Mouse (Mus musculus) kidney, adult 2 months (tissue): ENCODE data around the gene 4930519P11Rik.

Experiments used
- CTCF ChIP-seq: fragments of 200-500 bp; conservative IDR thresholded peaks from 2 replicates; pipeline ENCODE4 v1.5.1; 2011; ENCODE audit warnings: low read depth, mild to moderate bottlenecking, control low read depth, low read length, moderate library complexity, mixed read lengths; ENCODE audit not compliant: insufficient read depth, insufficient read length
- POLR2A ChIP-seq: fragments of 200-500 bp; IDR thresholded peaks from one replicate; pipeline ENCODE4 v1.6.1; 2011; ENCODE audit warnings: low read depth, low read length, control low read depth

GRCm38 (mm10) chr2:154657486-154658237, 44.4 kb upstream of the 4930519P11Rik start:
- TF ChIP-seq CTCF (no peak), POLR2A (no peak)
